Mouse (Mus musculus): Measurements from ENCODE around the gene Gm10570. TPM values are rescaled to one million over a fixed set of nuclear protein-coding genes. Genes with fewer than 3 reads are reported as not detected.

The Gm10570 gene
- polyA plus RNA-seq, 1 experiment from 2014 or later = 1.6 TPM

- Histone ChIP-seq H3K4me3 (replicated peaks) (no peak overlapping the region), H3K36me3 (no peaks in the 10 kb centered on the region), H3K4me2 (no peak overlapping the region), H3K9me3 (replicated peaks) (no peaks in the 10 kb centered on the region), H3K4me1 (peaks cover 8% of the 10 kb centered on the region), H3K27ac (replicated peaks) (no peak overlapping the region), H3K27me3 (replicated peaks) (peaks cover 9% of the 10 kb centered on the region), H3K9ac (replicated peaks) (no peak overlapping the region)
- no peak for ATAC-seq (ENCODE audit: low FRiP score)
- WGBS = 51% methylated on average over 12 of the region's 12 CpGs
These were observed 6.1 kb downstream of the Gm10570 start for GRCm38 (mm10) chr4:130302285-130302870.

GRCm38 (mm10) chr4:130299629-130300018 lies 8.8 kb downstream of the Gm10570 start:
- ATAC-seq (ENCODE audit: low FRiP score) = no peak
- H3K36me3 ChIP-seq = no peaks in the 10 kb centered on the region
- 69% methylated on average over 8 of the region's 8 CpGs for WGBS
- H3K9me3 ChIP-seq (replicated peaks) = no peaks in the 10 kb centered on the region
- no peak overlapping the region for H3K4me3 ChIP-seq (replicated peaks)
- no peaks in the 10 kb centered on the region for H3K27me3 ChIP-seq (replicated peaks)
- no peak overlapping the region for H3K4me2 ChIP-seq
- no peak overlapping the region for H3K9ac ChIP-seq (replicated peaks)
- no peak overlapping the region for H3K27ac ChIP-seq (replicated peaks)
- H3K4me1 ChIP-seq = peaks cover 5% of the 10 kb centered on the region; the same call in 1 of the 2 replicates

GRCm38 (mm10) chr4:130298877-130299628 lies 9.4 kb downstream of the Gm10570 start:
- H3K4me3 ChIP-seq (replicated peaks) = no peak overlapping the region
- ATAC-seq (ENCODE audit: low FRiP score) = no peak
- 0 out of 2 replicates have a peak, but pooled peaks cover 2% of the 10 kb centered on the region for H3K4me1 ChIP-seq
- H3K27me3 ChIP-seq (replicated peaks) = no peaks in the 10 kb centered on the region
- no peaks in the 10 kb centered on the region for H3K36me3 ChIP-seq
- H3K27ac ChIP-seq (replicated peaks) = no peak overlapping the region
- H3K4me2 ChIP-seq = no peak overlapping the region
- WGBS = 78% methylated on average over 11 of the region's 11 CpGs
- H3K9me3 ChIP-seq (replicated peaks) = no peaks in the 10 kb centered on the region
- no peak overlapping the region for H3K9ac ChIP-seq (replicated peaks)

GRCm38 (mm10) chr4:130297123-130297529 lies 11.3 kb downstream of the Gm10570 start:
- Histone ChIP-seq H3K27ac (replicated peaks) (no peak overlapping the region), H3K4me3 (replicated peaks) (no peak overlapping the region), H3K27me3 (replicated peaks) (no peaks in the 10 kb centered on the region), H3K4me1 (0 out of 2 replicates have a peak, but pooled peaks cover 2% of the 10 kb centered on the region), H3K9me3 (replicated peaks) (no peaks in the 10 kb centered on the region), H3K4me2 (no peak overlapping the region), H3K36me3 (no peaks in the 10 kb centered on the region), H3K9ac (replicated peaks) (no peak overlapping the region)
- 22% methylated on average over 13 of the region's 13 CpGs for WGBS
- no peak for ATAC-seq (ENCODE audit: low FRiP score)

- H3K27me3 ChIP-seq (replicated peaks) = no peaks in the 10 kb centered on the region
- H3K36me3 ChIP-seq = no peaks in the 10 kb centered on the region
- WGBS = 89% methylated on average over 13 of the region's 13 CpGs
- H3K9ac ChIP-seq (replicated peaks) = no peak overlapping the region
- no peak overlapping the region for H3K4me3 ChIP-seq (replicated peaks)
- H3K4me1 ChIP-seq = 0 out of 2 replicates have a peak, but pooled peaks cover 2% of the 10 kb centered on the region
- ATAC-seq (ENCODE audit: low FRiP score) = no peak
- no peak overlapping the region for H3K27ac ChIP-seq (replicated peaks)
- no peak overlapping the region for H3K4me2 ChIP-seq
- no peaks in the 10 kb centered on the region for H3K9me3 ChIP-seq (replicated peaks)
These were observed 12.1 kb downstream of the Gm10570 start for GRCm38 (mm10) chr4:130296243-130296965.

GRCm38 (mm10) chr4:130295047-130295745 lies 13.3 kb downstream of the Gm10570 start:
- H3K9ac ChIP-seq (replicated peaks) = no peak overlapping the region
- WGBS = 44% methylated on average over 23 of the region's 23 CpGs
- 0 out of 2 replicates have a peak, but pooled peaks cover 2% of the 10 kb centered on the region for H3K4me1 ChIP-seq
- no peak for ATAC-seq (ENCODE audit: low FRiP score)
- no peaks in the 10 kb centered on the region for H3K36me3 ChIP-seq
- no peak overlapping the region for H3K4me2 ChIP-seq
- no peak overlapping the region for H3K4me3 ChIP-seq (replicated peaks)
- H3K27me3 ChIP-seq (replicated peaks) = no peaks in the 10 kb centered on the region
- H3K27ac ChIP-seq (replicated peaks) = no peak overlapping the region
- no peaks in the 10 kb centered on the region for H3K9me3 ChIP-seq (replicated peaks)

GRCm38 (mm10) chr4:130294513-130294912 lies 14.0 kb downstream of the Gm10570 start:
- 83% methylated on average over 8 of the region's 8 CpGs for WGBS
- no peak overlapping the region for H3K27ac ChIP-seq (replicated peaks)
- no peak overlapping the region for H3K4me2 ChIP-seq
- no peaks in the 10 kb centered on the region for H3K36me3 ChIP-seq
- ATAC-seq (ENCODE audit: low FRiP score) = no peak
- H3K9me3 ChIP-seq (replicated peaks) = no peaks in the 10 kb centered on the region
- no peak overlapping the region for H3K4me3 ChIP-seq (replicated peaks)
- H3K4me1 ChIP-seq = 0 out of 2 replicates have a peak, but pooled peaks cover 2% of the 10 kb centered on the region
- no peaks in the 10 kb centered on the region for H3K27me3 ChIP-seq (replicated peaks)
- no peak overlapping the region for H3K9ac ChIP-seq (replicated peaks)

- H3K9me3 ChIP-seq (replicated peaks) = no peaks in the 10 kb centered on the region
- H3K27me3 ChIP-seq (replicated peaks) = no peaks in the 10 kb centered on the region
- H3K36me3 ChIP-seq = no peaks in the 10 kb centered on the region
- H3K9ac ChIP-seq (replicated peaks) = no peak overlapping the region
- H3K4me1 ChIP-seq = 0 out of 2 replicates have a peak, but pooled peaks cover 2% of the 10 kb centered on the region
- 3% methylated on average over 4 of the region's 4 CpGs for WGBS
- no peak for ATAC-seq (ENCODE audit: low FRiP score)
- H3K4me3 ChIP-seq (replicated peaks) = no peak overlapping the region
- no peak overlapping the region for H3K27ac ChIP-seq (replicated peaks)
- H3K4me2 ChIP-seq = no peak overlapping the region
These were observed 16.2 kb downstream of the Gm10570 start for GRCm38 (mm10) chr4:130292271-130292670.

- H3K36me3 ChIP-seq = no peaks in the 10 kb centered on the region
- H3K4me3 ChIP-seq (replicated peaks) = no peak overlapping the region
- no peaks in the 10 kb centered on the region for H3K4me1 ChIP-seq
- WGBS = 84% methylated on average over 3 of the region's 3 CpGs
- H3K27ac ChIP-seq (replicated peaks) = no peak overlapping the region
- no peak overlapping the region for H3K9ac ChIP-seq (replicated peaks)
- no peaks in the 10 kb centered on the region for H3K27me3 ChIP-seq (replicated peaks)
- no peak overlapping the region for H3K4me2 ChIP-seq
- no peak for ATAC-seq (ENCODE audit: low FRiP score)
- no peaks in the 10 kb centered on the region for H3K9me3 ChIP-seq (replicated peaks)
These were observed 18.6 kb downstream of the Gm10570 start for GRCm38 (mm10) chr4:130289824-130290223.

- no peak for ATAC-seq (ENCODE audit: low FRiP score)
- H3K9ac ChIP-seq (replicated peaks) = no peak overlapping the region
These were observed 21.9 kb downstream of the Gm10570 start for GRCm38 (mm10) chr4:130286531-130286930.

GRCm38 (mm10) chr4:130283826-130284225 lies 24.6 kb downstream of the Gm10570 start:
- 82% methylated on average over 9 of the region's 9 CpGs for WGBS
- H3K9me3 ChIP-seq (replicated peaks) = no peaks in the 10 kb centered on the region
- no peaks in the 10 kb centered on the region for H3K4me1 ChIP-seq
- no peaks in the 10 kb centered on the region for H3K36me3 ChIP-seq
- ATAC-seq (ENCODE audit: low FRiP score) = no peak
- no peak overlapping the region for H3K4me2 ChIP-seq
- H3K9ac ChIP-seq (replicated peaks) = no peak overlapping the region
- no peak overlapping the region for H3K4me3 ChIP-seq (replicated peaks)
- H3K27ac ChIP-seq (replicated peaks) = no peak overlapping the region
- no peaks in the 10 kb centered on the region for H3K27me3 ChIP-seq (replicated peaks)

More at GRCm38 (mm10) chr4:130286531-130286930, 21.9 kb downstream of the Gm10570 start:
- 63% methylated on average over 3 of the region's 3 CpGs for WGBS
- Histone ChIP-seq H3K4me3 (replicated peaks) (no peak overlapping the region), H3K4me1 (no peaks in the 10 kb centered on the region), H3K4me2 (no peak overlapping the region), H3K36me3 (no peaks in the 10 kb centered on the region), H3K27ac (replicated peaks) (no peak overlapping the region), H3K27me3 (replicated peaks) (no peaks in the 10 kb centered on the region), H3K9me3 (replicated peaks) (no peaks in the 10 kb centered on the region)

Measured in neural tube, embryonic 15.5 days (tissue).